Mouse (Mus musculus) hindbrain, embryonic 16.5 days (tissue): ENCODE measurements around the gene Myom1. TPM values are rescaled to one million over a fixed set of nuclear protein-coding genes. Genes with fewer than 3 reads are reported as not detected.

Experiments used
- ATAC-seq: fragments of 200-750 bp; cut with Nextera tagmentation; 2 replicates; pipeline ENCODE4 v1.8.0; 2017; ENCODE audit warnings: moderate TSS enrichment, moderate library complexity
- H3K27ac ChIP-seq: fragments of 300-500 bp; sonication (generic); 2 replicates; pipeline ENCODE4 v1.5.1; 2014; ENCODE audit warnings: low read depth, mild to moderate bottlenecking, control low read depth, low read length, moderate library complexity
- H3K27me3 ChIP-seq: fragments of 300-500 bp; sonication (generic); replicated peaks from 2 replicates; pipeline ENCODE4 v1.6.1; 2014; ENCODE audit warnings: low read length; ENCODE audit not compliant: control insufficient read depth, insufficient read depth
- H3K36me3 ChIP-seq: fragments of 300-500 bp; sonication (generic); 2 replicates; pipeline ENCODE4 v1.6.1; 2014; ENCODE audit warnings: mild to moderate bottlenecking, low read length, moderate library complexity, mixed read lengths; ENCODE audit not compliant: control insufficient read depth, insufficient read depth
- H3K4me1 ChIP-seq: fragments of 300-500 bp; sonication (generic); 2 replicates; pipeline ENCODE4 v1.6.1; 2014; ENCODE audit warnings: low read depth, low read length; ENCODE audit not compliant: control insufficient read depth, insufficient read depth
- H3K4me2 ChIP-seq: fragments of 300-500 bp; sonication (generic); 2 replicates; pipeline ENCODE4 v1.6.1; 2014; ENCODE audit warnings: mild to moderate bottlenecking, low read length, control low read depth, moderate library complexity
- H3K4me3 ChIP-seq: fragments of 300-500 bp; sonication (generic); 2 replicates; pipeline ENCODE4 v1.5.1; 2014; ENCODE audit warnings: mild to moderate bottlenecking, low read length, control low read depth, moderate library complexity
- H3K9ac ChIP-seq: fragments of 300-500 bp; sonication (generic); 2 replicates; pipeline ENCODE4 v1.6.1; 2014; ENCODE audit warnings: low read depth, mild to moderate bottlenecking, control low read depth, low read length, moderate library complexity
- H3K9me3 ChIP-seq: fragments of 300-500 bp; sonication (generic); 2 replicates; pipeline ENCODE4 v1.6.1; 2014; ENCODE audit warnings: mild to moderate bottlenecking, low read length, moderate library complexity; ENCODE audit not compliant: control insufficient read depth
- whole genome bisulfite sequencing: fragments of 180-500 bp; shearing (Covaris S2); extraction: QIAGEN DNeasy Blood & Tissue Kit; methylation state at CpG from one replicate; pipeline ENCODE4 v1.1.7; 2014; 5-methylcytosine and 5-hydroxymethylcytosine counted together
- polyA plus RNA-seq: library from polyadenylated mRNA; unstranded; fragments of >200 nt; fragmentation: Nextera tagmentation; extraction: Ambion mirVana; gene quantifications from 2 replicates; pipeline ENCODE4 v1.2.1, GENCODE M21; 2015

The Myom1 gene
- polyA plus RNA-seq, 1 experiment from 2014 or later = 0.91 TPM

DNA sequence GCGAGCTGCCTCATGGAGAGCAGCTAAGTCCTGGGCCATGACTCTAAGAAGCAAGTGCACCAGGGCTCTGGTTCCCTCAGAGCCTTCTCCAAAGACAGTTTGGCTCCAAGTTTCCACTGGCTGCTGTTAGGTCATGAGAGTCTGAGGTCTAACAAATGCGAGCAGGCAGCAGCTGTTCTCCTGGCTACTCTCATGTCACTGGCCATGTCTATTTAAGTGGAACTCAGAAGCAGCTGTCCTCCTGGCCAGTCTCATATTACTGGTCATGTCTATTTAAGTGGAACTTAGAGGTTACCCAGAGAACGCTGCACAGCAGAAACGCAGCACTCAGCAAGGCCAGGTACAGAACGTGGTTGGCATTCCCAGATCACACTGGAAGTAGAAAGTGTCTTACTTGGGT, 36.4 kb downstream of the Myom1 start:
- H3K4me2 ChIP-seq = no peak overlapping the region
- H3K36me3 ChIP-seq = no peaks in the 10 kb centered on the region
- no peaks in the 10 kb centered on the region; the same call in 1 of the 2 replicates for H3K4me1 ChIP-seq
- WGBS = 75% methylated on average over 5 of the region's 5 CpGs
- no peak overlapping the region for H3K4me3 ChIP-seq
- no peak for ATAC-seq
- no peaks in the 10 kb centered on the region for H3K27me3 ChIP-seq
- no peak overlapping the region for H3K27ac ChIP-seq
- no peak overlapping the region for H3K9ac ChIP-seq
- no peaks in the 10 kb centered on the region for H3K9me3 ChIP-seq

- Histone ChIP-seq H3K4me3 (no peak overlapping the region), H3K9ac (no peak overlapping the region), H3K36me3 (no peaks in the 10 kb centered on the region), H3K27me3 (no peaks in the 10 kb centered on the region), H3K27ac (no peak overlapping the region), H3K4me1 (no peaks in the 10 kb centered on the region; the same call in 1 of the 2 replicates), H3K4me2 (no peak overlapping the region), H3K9me3 (no peaks in the 10 kb centered on the region)
- no peak for ATAC-seq
- WGBS = 25% methylated on average over 12 of the region's 12 CpGs
Measured at GRCm38 (mm10) chr17:71039851-71040581, 37.6 kb downstream of the Myom1 start.

DNA sequence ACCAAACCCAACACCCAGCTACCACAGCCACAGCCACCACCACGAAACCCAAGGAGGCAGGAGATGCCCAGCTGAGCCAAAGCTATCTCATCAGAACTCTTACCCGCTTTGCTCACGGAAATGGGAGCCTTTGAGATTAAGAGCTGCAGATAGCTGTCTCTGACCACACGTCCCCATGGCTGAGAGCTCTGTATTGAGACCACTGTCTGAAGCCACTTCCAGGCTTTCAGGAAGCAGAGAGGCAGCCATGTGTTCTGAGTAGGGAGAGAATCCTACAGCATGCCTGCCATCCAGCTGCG, 38.1 kb downstream of the Myom1 start:
- Histone ChIP-seq H3K9ac (no peak overlapping the region), H3K4me1 (no peaks in the 10 kb centered on the region; the same call in 1 of the 2 replicates), H3K4me3 (no peak overlapping the region), H3K27me3 (no peaks in the 10 kb centered on the region), H3K4me2 (no peak overlapping the region), H3K9me3 (no peaks in the 10 kb centered on the region), H3K36me3 (no peaks in the 10 kb centered on the region), H3K27ac (no peak overlapping the region)
- no peak for ATAC-seq
- WGBS = 81% methylated on average over 5 of the region's 5 CpGs

GRCm38 (mm10) chr17:71042645-71043044, 40.2 kb downstream of the Myom1 start:
- Histone ChIP-seq H3K27me3 (no peaks in the 10 kb centered on the region), H3K4me3 (no peak overlapping the region), H3K4me2 (no peak overlapping the region), H3K36me3 (no peaks in the 10 kb centered on the region), H3K9me3 (no peaks in the 10 kb centered on the region), H3K9ac (no peak overlapping the region), H3K4me1 (no peaks in the 10 kb centered on the region; the same call in 1 of the 2 replicates), H3K27ac (no peak overlapping the region)
- WGBS = 100% methylated on average over 1 of the region's 1 CpGs
- no peak for ATAC-seq

DNA sequence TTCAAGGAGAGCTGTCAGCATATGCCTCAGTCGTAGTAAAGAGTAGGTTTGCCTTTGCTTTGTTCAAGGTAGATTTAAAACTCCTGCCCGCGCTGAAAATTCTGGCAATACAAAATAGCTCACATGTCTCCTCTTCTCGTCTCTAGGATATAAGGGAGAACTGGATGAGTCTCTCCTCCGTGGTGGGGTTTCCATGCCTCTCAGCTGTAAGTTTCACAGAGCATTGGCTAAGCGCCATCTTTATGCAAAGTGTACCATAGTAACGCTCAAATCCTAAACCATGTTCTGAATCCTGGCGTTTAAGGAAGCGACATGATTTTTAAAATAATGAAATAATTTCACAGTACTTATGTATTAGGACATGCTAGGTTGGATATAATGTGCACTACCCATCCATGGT, 43.2 kb downstream of the Myom1 start:
- WGBS = 76% methylated on average over 9 of the region's 9 CpGs
- Histone ChIP-seq H3K4me1 (no peaks in the 10 kb centered on the region), H3K9ac (no peak overlapping the region), H3K36me3 (no peaks in the 10 kb centered on the region), H3K9me3 (no peaks in the 10 kb centered on the region), H3K4me2 (no peak overlapping the region), H3K27me3 (no peaks in the 10 kb centered on the region), H3K4me3 (no peak overlapping the region), H3K27ac (no peak overlapping the region)
- no peak for ATAC-seq

- Histone ChIP-seq H3K4me1 (no peaks in the 10 kb centered on the region), H3K9me3 (no peaks in the 10 kb centered on the region), H3K4me3 (no peak overlapping the region), H3K9ac (no peak overlapping the region), H3K27me3 (no peaks in the 10 kb centered on the region), H3K27ac (no peak overlapping the region), H3K4me2 (no peak overlapping the region), H3K36me3 (no peaks in the 10 kb centered on the region)
- WGBS = 78% methylated on average over 4 of the region's 4 CpGs
- no peak for ATAC-seq
Measured at GRCm38 (mm10) chr17:71046856-71047255, 44.4 kb downstream of the Myom1 start.

DNA sequence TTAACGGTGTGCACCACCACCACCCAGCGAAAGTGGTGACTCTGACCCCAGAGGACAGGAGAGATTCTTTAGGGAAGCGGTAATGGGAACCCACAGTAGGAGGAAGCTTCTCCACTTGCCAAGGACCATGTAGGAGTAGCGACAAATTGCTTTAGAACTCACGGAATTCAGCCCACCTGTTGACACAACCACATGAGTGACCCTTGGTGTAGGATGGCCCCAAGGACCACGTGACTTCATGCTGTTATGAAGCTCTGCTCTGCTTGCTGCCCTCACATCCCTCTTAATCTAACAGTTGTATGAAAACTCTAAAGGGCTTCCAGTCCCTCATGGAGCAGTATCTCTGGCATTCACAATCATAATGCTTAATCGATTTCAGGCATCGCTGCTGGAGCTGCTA, 46.9 kb downstream of the Myom1 start:
- H3K4me2 ChIP-seq = no peak overlapping the region
- no peaks in the 10 kb centered on the region for H3K27me3 ChIP-seq
- no peaks in the 10 kb centered on the region for H3K4me1 ChIP-seq
- no peaks in the 10 kb centered on the region for H3K36me3 ChIP-seq
- 89% methylated on average over 8 of the region's 8 CpGs for WGBS
- no peak for ATAC-seq
- H3K9ac ChIP-seq = no peak overlapping the region
- H3K4me3 ChIP-seq = no peak overlapping the region
- H3K9me3 ChIP-seq = no peaks in the 10 kb centered on the region
- no peak overlapping the region for H3K27ac ChIP-seq

- H3K9me3 ChIP-seq = no peaks in the 10 kb centered on the region
- H3K9ac ChIP-seq = no peak overlapping the region
- H3K27me3 ChIP-seq = no peaks in the 10 kb centered on the region
- WGBS = 88% methylated on average over 6 of the region's 6 CpGs
- no peaks in the 10 kb centered on the region for H3K36me3 ChIP-seq
- H3K27ac ChIP-seq = no peak overlapping the region
- ATAC-seq = no peak
- H3K4me2 ChIP-seq = no peak overlapping the region
- no peak overlapping the region for H3K4me3 ChIP-seq
- H3K4me1 ChIP-seq = peaks cover 3% of the 10 kb centered on the region
Measured at GRCm38 (mm10) chr17:71053134-71053708, 50.8 kb downstream of the Myom1 start.

GRCm38 (mm10) chr17:71055203-71055894, 52.9 kb downstream of the Myom1 start:
- 76% methylated on average over 8 of the region's 8 CpGs for WGBS
- Histone ChIP-seq H3K9ac (no peak overlapping the region), H3K27ac (no peak overlapping the region), H3K4me2 (no peak overlapping the region), H3K36me3 (no peaks in the 10 kb centered on the region), H3K27me3 (no peaks in the 10 kb centered on the region), H3K9me3 (no peaks in the 10 kb centered on the region), H3K4me1 (peaks cover 3% of the 10 kb centered on the region), H3K4me3 (no peak overlapping the region)
- ATAC-seq = 0 out of 2 replicates have a peak, but pooled peaks have one; percentile 40
